Mouse (Mus musculus) induced T-regulatory cell, adult 2 months (primary cell): ENCODE measurements around the gene Mb.

Experiments
- DNase-seq: peaks from one replicate; pipeline ENCODE4 v3.0.0-alpha.2; 2012; ENCODE audit warnings: low read depth

Gene Mb

GRCm38 (mm10) chr15:77027117-77027516 is 23.4 kb downstream of the Mb start:
- DNase-seq = no peak

GRCm38 (mm10) chr15:77025884-77026583 is 24.4 kb downstream of the Mb start:
- no peak for DNase-seq

- no peak for DNase-seq
Observed at GRCm38 (mm10) chr15:77022401-77022957, 28.0 kb downstream of the Mb start.

- no peak for DNase-seq
Observed at GRCm38 (mm10) chr15:77021851-77022250, 28.6 kb downstream of the Mb start.

GRCm38 (mm10) chr15:77021056-77021455 is 29.4 kb downstream of the Mb start:
- DNase-seq = no peak

- DNase-seq = no peak
Observed at GRCm38 (mm10) chr15:77020136-77020535, 30.3 kb downstream of the Mb start.

GRCm38 (mm10) chr15:77019533-77019932 is 30.9 kb downstream of the Mb start:
- no peak for DNase-seq

GRCm38 (mm10) chr15:77018740-77019340 is 31.6 kb downstream of the Mb start:
- DNase-seq = no peak

GRCm38 (mm10) chr15:77017897-77018296 is 32.6 kb downstream of the Mb start:
- no peak for DNase-seq

GRCm38 (mm10) chr15:77016509-77016908 is 34.0 kb downstream of the Mb start:
- DNase-seq = no peak

- DNase-seq = no peak
Observed at GRCm38 (mm10) chr15:77014985-77015384, 35.5 kb downstream of the Mb start.

- DNase-seq = no peak
Observed at GRCm38 (mm10) chr15:77014431-77014830, 36.0 kb downstream of the Mb start.

GRCm38 (mm10) chr15:77013753-77014241 is 36.7 kb downstream of the Mb start:
- DNase-seq = no peak

- DNase-seq = no peak
Observed at GRCm38 (mm10) chr15:77008851-77009250, 41.6 kb downstream of the Mb start.

GRCm38 (mm10) chr15:77003868-77004215 is 46.6 kb downstream of the Mb start:
- DNase-seq = peak; percentile 25

GRCm38 (mm10) chr15:77003173-77003867 is 47.1 kb downstream of the Mb start:
- no peak for DNase-seq

- DNase-seq = no peak
Observed at GRCm38 (mm10) chr15:76998878-76999588, 51.4 kb downstream of the Mb start.

- no peak for DNase-seq
Observed at GRCm38 (mm10) chr15:76998048-76998447, 52.4 kb downstream of the Mb start.

GRCm38 (mm10) chr15:76994413-76994812 is 56.1 kb downstream of the Mb start:
- no peak for DNase-seq

- DNase-seq = no peak
Observed at GRCm38 (mm10) chr15:76987542-76988094, 62.9 kb downstream of the Mb start.

GRCm38 (mm10) chr15:76987137-76987536 is 63.3 kb downstream of the Mb start:
- DNase-seq = no peak

GRCm38 (mm10) chr15:76982745-76983144 is 67.7 kb downstream of the Mb start:
- no peak for DNase-seq
